Mouse (Mus musculus) kidney, postnatal 36 days (tissue): Measurements from ENCODE around the gene Gnai2.

Experiments
- DNase-seq, 2 experiments: peaks; one replicate each; pipeline ENCODE4 v3.0.0; 2021 to 2022; ENCODE audit warnings: mixed read lengths in 2 of 2

Gene Gnai2

DNA sequence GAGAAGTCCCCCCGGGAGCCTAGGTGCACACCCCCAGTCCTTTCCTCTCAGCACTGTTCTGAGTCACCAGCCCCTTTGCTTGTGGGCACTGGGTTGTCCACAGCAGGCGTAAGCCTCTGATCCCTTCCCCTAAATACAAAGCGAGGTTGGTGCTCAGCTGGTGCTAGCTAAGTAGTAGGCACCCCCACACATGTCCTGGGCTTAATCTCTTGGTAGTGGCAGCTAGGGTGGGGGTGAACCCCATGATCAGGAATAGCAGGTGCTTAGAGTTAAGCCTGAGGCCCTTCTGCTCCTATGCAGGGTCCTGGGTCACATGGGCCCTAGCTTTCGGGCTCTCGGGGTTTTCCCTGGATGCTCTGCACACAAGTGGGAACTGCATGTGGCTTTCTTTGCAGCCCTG, 22.0 kb upstream of the Gnai2 start:
- no peak for DNase-seq

- DNase-seq, result no peak
Measured at GRCm38 (mm10) chr9:107654585-107654984, 19.4 kb upstream of the Gnai2 start.

GRCm38 (mm10) chr9:107653474-107653873, 18.3 kb upstream of the Gnai2 start:
- no peak for DNase-seq

GRCm38 (mm10) chr9:107650708-107651481, 15.7 kb upstream of the Gnai2 start:
- DNase-seq, result no peak

GRCm38 (mm10) chr9:107650225-107650624, 15.1 kb upstream of the Gnai2 start:
- no peak for DNase-seq

GRCm38 (mm10) chr9:107648767-107649166, 13.6 kb upstream of the Gnai2 start:
- DNase-seq, result no peak

DNA sequence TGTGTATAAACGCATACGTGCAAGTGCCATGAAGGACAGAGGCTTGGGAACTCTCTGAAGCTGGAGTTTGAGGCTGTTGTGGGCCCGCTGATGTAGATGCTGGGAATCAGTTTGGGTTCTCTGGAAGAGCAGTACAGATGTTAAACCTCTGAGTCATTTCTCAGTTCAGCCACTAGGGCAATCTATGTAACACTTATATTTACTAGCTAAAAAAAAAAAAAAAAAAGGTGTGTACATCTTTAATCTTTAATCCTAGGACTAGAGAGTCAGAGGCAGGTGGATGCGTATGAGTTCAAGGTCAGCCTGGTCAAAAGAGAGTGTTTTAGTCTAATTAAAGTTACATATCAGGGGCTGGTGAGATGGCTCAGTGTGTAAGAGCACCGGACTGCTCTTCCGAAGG, 11.8 kb upstream of the Gnai2 start:
- no peak for DNase-seq

DNA sequence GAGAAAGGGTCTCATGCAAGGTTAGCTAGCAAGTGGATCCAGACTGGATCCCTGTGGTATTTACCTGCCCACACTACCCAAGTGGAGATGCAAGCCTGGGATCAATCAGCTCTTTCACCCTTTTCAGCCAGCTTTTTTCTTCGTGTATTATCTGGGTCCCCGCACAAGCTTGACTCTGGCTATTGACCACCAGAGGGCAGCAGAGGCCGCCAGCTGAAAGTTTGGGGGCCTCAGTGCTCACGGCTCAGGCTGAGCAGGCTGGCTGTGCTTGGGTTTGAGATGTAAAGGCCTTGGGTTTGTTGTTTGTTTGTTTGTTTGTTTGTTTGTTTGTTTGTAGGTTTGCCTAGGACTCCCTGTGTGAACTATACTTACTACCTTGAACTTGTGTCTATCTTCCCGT, 10.4 kb upstream of the Gnai2 start:
- peak; percentile 78 to 90 for DNase-seq

DNA sequence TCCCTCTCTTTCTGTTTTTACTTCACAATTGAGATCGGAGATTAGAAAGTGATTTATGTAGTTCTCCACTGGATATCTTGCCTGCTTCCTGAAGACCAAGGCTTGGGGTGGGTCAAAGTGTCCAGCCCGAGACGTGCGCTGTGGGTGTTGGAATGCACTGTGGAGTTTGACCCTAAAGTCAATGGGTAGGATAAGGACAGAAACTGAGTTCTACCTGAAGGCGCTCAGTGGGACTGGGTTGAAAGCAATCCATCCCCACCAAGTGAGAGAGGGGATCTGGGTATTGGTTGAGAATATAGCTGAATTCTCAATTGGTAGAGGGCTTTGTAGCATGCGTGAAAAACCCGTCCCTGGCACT, 10.0 kb upstream of the Gnai2 start:
- DNase-seq, result peak in 1 of 2 experiments; percentile 59

- peak; percentile 90 to 96 for DNase-seq
Measured at GRCm38 (mm10) chr9:107644495-107645152, 9.5 kb upstream of the Gnai2 start.

DNA sequence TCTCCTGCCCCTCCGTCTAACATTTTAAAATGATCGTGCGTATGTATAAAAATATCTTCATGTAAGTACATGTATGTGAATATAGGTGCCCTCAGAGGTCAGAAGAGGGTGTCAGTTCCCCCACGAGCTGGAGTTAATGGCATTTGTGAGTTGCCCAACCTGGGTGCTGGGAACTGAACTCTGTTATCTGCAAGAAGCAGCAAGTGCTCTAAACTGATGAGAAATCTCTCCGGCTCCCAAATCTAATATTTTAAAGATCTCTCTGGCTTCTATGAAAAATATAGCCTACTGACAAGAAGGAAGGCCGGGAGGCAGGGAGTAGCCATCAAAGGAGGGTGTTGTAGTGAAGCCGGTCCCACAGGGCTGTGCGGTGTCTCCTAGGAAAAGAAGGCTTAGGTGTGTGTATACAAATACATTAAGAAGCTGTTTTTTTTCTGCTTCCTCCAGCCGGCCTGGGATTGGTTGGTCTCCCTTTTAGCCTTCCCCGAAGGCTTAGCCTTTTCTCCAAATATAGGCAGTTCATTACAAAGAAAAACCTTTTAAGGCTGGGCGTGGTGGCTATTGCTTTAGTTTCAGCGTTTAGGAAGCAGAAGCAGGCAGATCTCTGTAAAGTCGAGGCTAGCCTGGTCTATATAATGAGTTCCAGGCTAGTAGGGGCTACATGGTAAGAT, 8.5 kb upstream of the Gnai2 start:
- no peak for DNase-seq

DNA sequence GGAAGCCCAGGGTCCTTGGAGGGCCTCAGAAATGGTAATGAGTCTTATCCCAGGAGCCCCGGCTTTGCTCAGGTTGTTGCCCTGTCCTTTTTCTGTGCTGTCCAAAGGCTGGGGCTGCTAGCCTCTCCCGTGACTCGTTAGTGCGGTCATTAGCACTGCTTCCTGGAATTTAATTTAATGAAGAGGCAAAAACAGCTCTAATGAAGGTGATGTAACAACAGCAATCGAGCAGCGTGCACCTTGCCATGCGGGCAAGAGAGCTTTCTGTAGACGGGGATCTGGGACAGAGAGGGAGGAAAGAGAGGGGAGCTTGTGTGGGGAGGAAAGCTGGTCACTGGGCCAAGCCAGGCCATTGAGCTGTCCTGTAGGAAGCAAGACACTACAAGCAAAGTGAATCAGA, 6.5 kb upstream of the Gnai2 start:
- DNase-seq, result peak in 1 of 2 experiments; percentile 45

GRCm38 (mm10) chr9:107640257-107640772, 5.1 kb upstream of the Gnai2 start:
- DNase-seq, result peak; percentile 32 to 41

DNA sequence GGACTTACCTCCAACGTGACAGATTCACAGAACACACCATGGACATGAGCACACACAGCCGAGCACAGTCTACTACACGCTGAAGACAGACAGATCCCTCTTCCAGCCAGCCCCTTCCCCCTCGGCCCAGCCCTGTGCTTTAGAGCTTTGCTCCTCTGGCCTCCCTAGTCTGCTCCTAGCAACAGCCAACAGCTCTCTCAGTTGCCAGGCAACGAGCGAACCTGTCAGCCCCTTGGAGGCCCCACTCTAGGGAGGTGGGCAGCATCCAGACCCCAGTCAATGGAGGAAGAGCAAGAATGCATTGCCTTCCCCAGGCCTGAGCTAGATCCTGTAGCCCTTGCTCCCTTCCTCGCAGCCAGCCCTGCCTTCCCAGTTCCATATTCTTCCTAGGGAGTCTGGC, 1.9 kb upstream of the Gnai2 start:
- no peak for DNase-seq

GRCm38 (mm10) chr9:107634406-107635278, 525 bp downstream of the Gnai2 start:
- no peak for DNase-seq

- peak in 1 of 2 experiments; percentile 58 for DNase-seq
Measured at GRCm38 (mm10) chr9:107633661-107634405, 1.3 kb downstream of the Gnai2 start.

GRCm38 (mm10) chr9:107633091-107633660, 2.0 kb downstream of the Gnai2 start:
- peak; percentile 84 to 87 for DNase-seq

GRCm38 (mm10) chr9:107632478-107632877, 2.7 kb downstream of the Gnai2 start:
- peak in 1 of 2 experiments; percentile 61 for DNase-seq

DNA sequence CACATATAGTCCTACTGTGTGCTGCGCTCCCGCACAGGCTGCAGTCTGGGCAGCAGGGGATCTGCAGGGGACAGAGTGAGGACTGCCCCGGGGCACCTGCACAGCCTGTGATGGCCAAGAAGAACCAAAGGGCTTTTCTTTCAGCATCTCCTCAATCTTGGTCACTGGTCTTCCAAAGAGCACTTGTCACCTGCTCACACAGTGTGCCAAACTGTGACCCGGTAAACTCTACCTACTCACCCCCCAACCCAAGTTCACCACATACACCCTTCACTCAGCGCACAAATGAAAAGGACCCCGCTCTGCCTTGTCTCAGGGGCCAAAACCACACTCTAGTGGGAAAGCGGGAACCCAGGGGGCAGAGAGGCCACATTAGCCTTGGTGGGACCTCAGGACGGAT, 3.3 kb downstream of the Gnai2 start:
- DNase-seq, result no peak

GRCm38 (mm10) chr9:107631311-107631826, 3.8 kb downstream of the Gnai2 start:
- no peak for DNase-seq

GRCm38 (mm10) chr9:107630576-107630975, 4.6 kb downstream of the Gnai2 start:
- DNase-seq, result no peak
